Mouse (Mus musculus) heart, adult 2 months (tissue): ENCODE data around the gene Cmc1.

Source experiments
- CTCF ChIP-seq: fragments of 200-600 bp; IDR thresholded peaks from 2 replicates; pipeline ENCODE4 v1.8.1; 2022; ENCODE audit warnings: antibody characterized with exemption, mild to moderate bottlenecking, moderate library complexity
- EP300 ChIP-seq: fragments of 200-500 bp; IDR thresholded peaks from 2 replicates; pipeline ENCODE4 v1.6.1; 2011; ENCODE audit warnings: low read depth, low read length, control low read depth; ENCODE audit not compliant: insufficient read depth

DNA sequence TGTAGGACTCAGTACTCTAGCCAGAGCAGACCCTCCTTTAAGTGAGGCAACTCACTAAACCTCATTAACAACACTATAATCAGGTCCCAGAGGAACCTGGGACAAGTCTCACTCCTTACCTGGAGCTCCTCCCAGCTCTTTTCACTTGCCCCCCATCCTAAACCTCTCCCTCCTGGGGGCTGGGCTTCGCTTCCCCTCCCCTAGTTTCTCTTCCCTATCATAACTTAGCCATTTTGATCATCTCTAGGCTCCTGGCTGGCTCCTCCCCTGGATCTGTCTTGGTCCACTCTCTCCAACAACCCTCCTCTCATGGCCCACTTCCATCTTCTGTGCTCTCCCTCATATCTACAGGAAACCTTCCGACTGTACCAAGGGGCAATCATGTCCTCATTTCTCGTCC, 78.6 kb downstream of the Cmc1 start:
- TF ChIP-seq EP300 (no peak), CTCF (no peak)
